Mouse (Mus musculus) left cerebral cortex, adult 18-20 months (tissue): ENCODE results near the gene Igflr1. TPM values are rescaled to one million over a fixed set of nuclear protein-coding genes. Genes with fewer than 3 reads are reported as not detected.

Experiments
- DNase-seq, 2 experiments: peaks; one replicate each; pipeline ENCODE4 v3.0.0; 2021 to 2022; ENCODE audit warnings: low spot score in 2 of 2, mixed read lengths in 1 of 2
- microRNA-seq, 2 experiments: library from miRNA; unstranded; fragments of <30 nt; microRNA quantifications; one replicate each; pipeline ENCODE4 v1.2.0; 2021
- total RNA-seq, 2 experiments: library from RNA; stranded (reverse); gene quantifications; 2 replicates each; pipeline ENCODE4 v1.2.3; 2021

The Igflr1 gene
- total RNA-seq, 2 experiments from 2014 or later = 2.9 to 4.7 TPM

DNA sequence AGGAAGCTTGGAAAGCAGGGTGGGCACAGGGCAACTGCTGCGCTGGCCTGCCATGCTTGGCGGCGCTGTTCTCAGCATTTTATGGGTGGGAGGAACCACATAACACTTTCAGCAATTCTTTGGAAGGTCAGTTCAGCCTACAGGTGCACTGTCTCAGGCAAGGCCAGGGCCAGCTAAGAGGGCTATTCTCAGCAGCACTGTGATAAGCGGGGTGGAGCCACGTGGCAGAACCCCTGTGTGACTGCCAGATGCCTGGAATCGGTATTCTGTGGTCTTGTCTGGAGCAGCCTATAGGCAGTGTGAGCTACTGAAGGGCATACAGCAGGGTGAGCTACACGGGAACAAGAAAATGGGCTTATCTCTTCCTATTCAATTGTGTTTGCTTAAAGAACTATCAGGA is 44.8 kb downstream of the Igflr1 start:
- no peak for DNase-seq

- DNase-seq = no peak
These were observed 47.6 kb downstream of the Igflr1 start, which contains the start of gene Upk1a for GRCm38 (mm10) chr7:30612654-30613402. Upk1a (minus strand) TSS chr7:30612847.

DNA sequence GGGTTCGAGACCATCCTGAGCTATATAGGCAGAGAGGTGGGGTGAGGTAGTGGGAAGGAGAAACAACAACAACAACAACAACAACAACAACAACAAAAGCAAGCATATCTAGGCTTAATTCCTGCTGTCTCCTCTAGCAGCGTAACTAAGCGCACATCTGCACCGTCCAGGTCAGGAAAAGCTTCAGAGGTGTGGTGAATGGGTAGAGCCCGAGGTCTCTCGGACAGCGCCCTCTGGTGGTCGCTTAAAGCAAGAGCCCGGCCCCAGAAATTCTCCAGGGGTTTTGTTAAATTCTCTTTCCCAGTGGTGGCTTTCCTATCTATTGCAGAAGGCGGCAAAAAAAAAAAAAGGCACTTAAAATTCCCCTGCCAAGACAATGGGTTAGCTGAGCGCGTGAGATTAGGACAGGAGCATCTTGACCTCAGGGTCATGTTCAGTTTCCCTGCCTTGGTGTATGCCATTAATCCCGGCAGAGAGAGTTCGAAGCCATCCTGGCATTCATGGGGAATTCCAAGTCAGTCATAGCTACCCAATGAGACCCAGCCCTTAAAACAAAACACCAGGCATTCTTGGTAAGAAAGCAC is 48.4 kb downstream of the Igflr1 start:
- peak; percentile 32 to 53 for DNase-seq

- DNase-seq = no peak
These were observed 49.2 kb downstream of the Igflr1 start for GRCm38 (mm10) chr7:30614454-30614853.

DNA sequence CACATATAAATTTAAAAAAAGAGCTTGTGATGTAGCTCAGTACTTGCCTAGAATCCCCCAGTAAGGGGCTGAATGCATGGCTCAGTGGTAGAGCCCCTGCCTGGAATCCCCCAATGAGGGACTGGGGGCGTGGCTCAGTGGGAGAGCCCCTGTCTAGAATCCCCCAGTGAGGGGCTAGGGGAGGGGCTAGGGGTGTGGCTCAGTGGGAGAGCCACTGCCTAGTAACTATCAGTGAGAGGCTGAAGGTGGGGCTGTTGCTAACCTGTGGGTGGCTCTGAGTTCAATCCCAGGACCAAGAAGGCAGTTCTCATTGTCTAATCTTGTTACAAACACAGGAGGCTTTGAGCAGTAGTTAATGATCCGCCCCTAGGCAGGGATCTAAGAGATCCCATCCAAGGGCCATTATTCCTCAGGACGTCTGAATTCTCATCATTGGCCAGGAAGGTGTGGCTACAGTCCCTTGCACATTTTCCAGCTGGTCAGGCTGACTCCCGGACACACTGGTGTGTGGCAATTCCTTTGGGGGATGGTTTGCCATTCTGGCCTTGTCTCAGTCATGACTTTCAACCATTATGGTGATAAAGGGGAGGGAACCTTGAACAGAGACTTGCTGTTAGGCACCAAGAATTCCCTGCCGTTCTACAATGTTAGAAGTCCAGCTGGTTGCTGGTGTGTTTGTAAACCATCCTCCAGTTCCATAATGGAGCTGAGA is 50.0 kb downstream of the Igflr1 start:
- no peak for DNase-seq

Small RNA genes lying within 50 kb of the gene (microRNA-seq; reads per million reads assigned to microRNA genes)
- 0 to 1.7 reads per million in 2 experiments for gene Gm38670
- gene Mir3569 = 0.75 to 0.85 reads per million in 2 experiments

Other genes starting within 250 kb of the Igflr1 start
- gene E130208F15Rik, start 243.7 kb upstream of the Igflr1 start, total RNA-seq = under 1 TPM; 0.35 to 0.56 TPM
- 1 to 10 TPM; 6.4 to 7.5 TPM for gene Sdhaf1, start 241.5 kb upstream of the Igflr1 start, total RNA-seq
- gene Lrfn3, start 202.7 kb upstream of the Igflr1 start, total RNA-seq = 10 to 100 TPM; 33.5 to 36.4 TPM
- 10 to 100 TPM; 29.8 to 30.7 TPM for gene Tyrobp, start 151.7 kb upstream of the Igflr1 start, total RNA-seq
- 1 to 10 TPM in 1 of 2 experiments, not detected in 1; 1.8 TPM for gene Hcst, start 145.6 kb upstream of the Igflr1 start, total RNA-seq
- 1 to 10 TPM; 3.9 to 4.1 TPM for gene Nfkbid, start 143.7 kb upstream of the Igflr1 start, total RNA-seq
- gene Aplp1, start 119.9 kb upstream of the Igflr1 start, total RNA-seq = 1,000 to 10,000 TPM; 1,233 to 1,333 TPM
- 1 to 10 TPM; 8.2 to 8.3 TPM for gene Kirrel2, start 107.7 kb upstream of the Igflr1 start, total RNA-seq
- under 1 TPM; 0.44 to 0.52 TPM for gene Nphs1, start 107.1 kb upstream of the Igflr1 start, total RNA-seq
- not detected for gene Prodh2, start 71.8 kb upstream of the Igflr1 start, total RNA-seq
- 100 to 1,000 TPM; 179 to 187 TPM for gene Arhgap33, start 30.4 kb upstream of the Igflr1 start, total RNA-seq
- 1 to 10 TPM; 3.7 to 4.3 TPM for gene Hspb6, start 13.2 kb upstream of the Igflr1 start, total RNA-seq
- gene Proser3, start 13.1 kb upstream of the Igflr1 start, total RNA-seq = 1 to 10 TPM; 3.8 TPM
- gene Lin37, start 5.6 kb upstream of the Igflr1 start, total RNA-seq = 10 to 100 TPM; 56.8 to 60.4 TPM
- gene U2af1l4, start 2.1 kb upstream of the Igflr1 start, total RNA-seq = 10 to 100 TPM; 64.4 to 71.5 TPM
- 1 to 10 TPM; 7.5 to 8.1 TPM for gene Gm49396, start 2.1 kb upstream of the Igflr1 start, total RNA-seq
- 10 to 100 TPM; 87.7 to 94.4 TPM for gene Psenen, start 1.8 kb upstream of the Igflr1 start, total RNA-seq
- gene Kmt2b, start 23.3 kb downstream of the Igflr1 start, total RNA-seq = 10 to 100 TPM; 40.0 to 48.4 TPM
- gene Zbtb32, start 33.5 kb downstream of the Igflr1 start, total RNA-seq = not detected
- gene Upk1a, start 47.4 kb downstream of the Igflr1 start, total RNA-seq = under 1 TPM; 0.26 to 0.70 TPM
- 100 to 1,000 TPM; 606 to 625 TPM for gene Cox6b1, start 60.7 kb downstream of the Igflr1 start, total RNA-seq
- gene Etv2, start 70.4 kb downstream of the Igflr1 start, total RNA-seq = not detected
- 10 to 100 TPM; 66.6 to 79.5 TPM for gene Rbm42, start 84.9 kb downstream of the Igflr1 start, total RNA-seq
- 1 to 10 TPM; 5.2 to 7.6 TPM for gene Haus5, start 99.6 kb downstream of the Igflr1 start, total RNA-seq
- not detected for gene Pmis2, start 106.2 kb downstream of the Igflr1 start, total RNA-seq
- gene 2200002J24Rik, start 133.5 kb downstream of the Igflr1 start, total RNA-seq = not detected
- under 1 TPM; 0.26 to 0.66 TPM for gene Atp4a, start 146.8 kb downstream of the Igflr1 start, total RNA-seq
- 100 to 1,000 TPM; 114 to 129 TPM for gene Tmem147, start 164.1 kb downstream of the Igflr1 start, total RNA-seq
- gene Gapdhs, start 178.3 kb downstream of the Igflr1 start, total RNA-seq = not detected
- 10 to 100 TPM in 1 of 2 experiments, 1 to 10 TPM in 1; 8.2 to 12.9 TPM for gene Sbsn, start 186.0 kb downstream of the Igflr1 start, total RNA-seq
- 1 to 10 TPM; 1.9 to 4.0 TPM for gene Dmkn, start 198.3 kb downstream of the Igflr1 start, total RNA-seq
- gene Krtdap, start 222.5 kb downstream of the Igflr1 start, total RNA-seq = not detected